Mouse (Mus musculus) heart, postnatal 25 days (tissue): ENCODE results near the gene Rad51b. TPM values are rescaled to one million over a fixed set of nuclear protein-coding genes. Genes with fewer than 3 reads are reported as not detected.

Experiments used
- DNase-seq: peaks from one replicate; pipeline ENCODE4 v3.0.0; 2022; ENCODE audit warnings: low spot score
- intact Hi-C: fragments of 180-260 bp; cut with DNase I; formaldehyde crosslinking; loops from one replicate; pipeline ENCODE4 v1.15.1; 2025
- total RNA-seq, 2 experiments: library from RNA; stranded (reverse); gene quantifications; 2 replicates each; pipeline ENCODE4 v1.2.3; 2021

Rad51b gene
- total RNA-seq, 2 experiments from 2014 or later: 0.68 to 0.84 TPM

DNA sequence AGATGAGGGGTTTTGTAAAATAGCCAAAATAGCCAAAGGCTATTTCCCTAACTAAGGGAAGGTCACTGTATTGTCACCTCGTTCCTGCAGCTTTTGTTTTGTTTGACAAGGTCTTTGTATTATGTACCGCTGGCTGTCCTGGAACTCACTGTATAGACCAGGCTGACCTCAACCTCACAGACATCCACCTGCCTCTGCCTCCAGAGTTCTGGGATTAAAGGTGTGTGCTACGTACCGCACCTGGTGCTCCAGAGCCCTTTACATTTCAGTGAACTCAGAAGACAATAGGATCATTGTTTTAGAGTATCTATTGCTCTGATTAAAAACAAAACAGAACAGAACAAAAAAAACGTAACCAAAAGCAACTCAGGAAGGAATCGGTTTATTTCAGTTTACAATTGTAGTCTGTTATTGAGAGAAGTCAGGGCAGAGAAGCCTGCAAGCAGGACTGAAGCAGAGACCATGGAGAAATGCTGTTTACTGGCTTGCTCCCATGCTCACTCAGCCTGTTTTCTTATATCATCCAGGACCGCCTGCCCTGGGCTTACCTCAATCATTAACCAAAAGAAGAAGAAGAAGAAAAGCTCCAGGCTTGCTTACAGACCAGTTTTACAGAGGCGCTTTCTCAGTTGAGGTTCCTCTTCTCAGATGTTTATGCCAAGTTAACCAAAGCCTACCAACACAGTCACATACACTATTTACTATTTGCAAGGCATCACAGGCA, 251.7 kb downstream of the Rad51b start:
- no peak for DNase-seq
- intact Hi-C loops: no loop called here

DNA sequence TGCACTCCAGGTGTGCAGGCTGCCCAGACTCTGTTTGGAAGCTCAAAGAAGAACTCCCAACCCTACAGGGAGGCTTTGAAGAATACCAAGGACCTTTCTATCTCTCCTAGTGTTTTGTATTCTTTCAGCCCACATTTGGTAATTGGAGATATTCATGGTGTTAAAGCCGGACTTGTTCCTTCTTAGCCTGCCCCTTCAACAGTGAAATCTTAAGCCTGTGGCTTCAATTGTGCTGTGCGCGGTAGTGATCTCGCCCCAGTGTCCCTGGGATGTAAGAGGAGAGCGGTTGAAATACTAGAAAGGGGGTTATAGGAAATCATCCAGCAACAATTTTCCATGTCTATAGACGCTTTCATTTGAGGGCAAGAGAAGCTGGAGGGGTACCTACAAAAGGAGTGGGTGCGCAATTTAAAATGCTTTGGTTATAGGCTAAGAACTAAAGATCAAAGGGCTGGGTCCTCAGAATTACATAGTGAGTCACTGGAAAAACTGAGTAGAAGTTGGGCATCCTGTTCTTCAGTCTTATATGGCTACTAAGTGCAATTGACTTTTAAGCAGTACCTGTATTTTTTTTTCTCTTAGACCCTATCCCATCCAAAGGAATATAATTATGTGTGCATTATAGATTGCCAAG, 253.1 kb downstream of the Rad51b start:
- intact Hi-C loops: no loop called here
- no peak for DNase-seq

DNA sequence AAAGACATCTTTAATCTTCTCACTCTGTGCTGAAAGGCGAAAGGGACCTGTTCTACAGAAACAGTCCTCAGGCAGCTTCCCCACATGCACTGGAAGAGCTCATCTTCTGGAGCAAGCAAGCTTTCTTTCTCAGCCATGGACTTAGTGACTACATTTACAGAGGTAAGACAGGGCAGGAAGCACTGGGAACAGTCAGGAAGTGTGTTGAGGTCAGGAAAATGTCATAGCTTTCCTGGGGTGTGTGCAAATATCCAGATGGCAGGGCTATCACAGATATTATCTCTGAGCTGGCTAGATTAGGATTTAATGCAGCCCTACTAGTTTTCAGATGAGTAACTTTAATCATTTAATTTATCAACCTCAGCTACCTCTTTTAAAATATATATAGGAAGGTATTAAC, 254.2 kb downstream of the Rad51b start:
- DNase-seq: no peak
- intact Hi-C loops: no loop called here

DNA sequence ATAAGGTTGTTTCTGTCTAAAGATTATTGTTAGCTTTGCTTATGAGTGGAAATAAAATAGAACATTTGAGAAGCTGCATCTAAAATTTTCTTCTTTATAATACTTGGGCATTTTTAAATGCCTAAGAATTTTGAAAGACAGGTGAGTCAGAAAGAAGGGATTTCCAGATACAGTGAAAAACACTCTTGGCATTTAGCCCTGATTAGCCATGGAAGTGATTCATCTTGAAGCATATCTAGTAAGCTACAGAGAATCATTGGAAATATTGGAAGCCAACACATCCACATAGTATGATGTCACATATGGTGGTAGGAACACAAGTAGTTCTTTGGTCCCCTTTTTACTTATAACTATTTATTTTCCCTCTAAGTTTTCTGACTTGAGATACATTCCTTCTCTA, 256.0 kb downstream of the Rad51b start:
- intact Hi-C loops: no loop called here
- DNase-seq: no peak

DNA sequence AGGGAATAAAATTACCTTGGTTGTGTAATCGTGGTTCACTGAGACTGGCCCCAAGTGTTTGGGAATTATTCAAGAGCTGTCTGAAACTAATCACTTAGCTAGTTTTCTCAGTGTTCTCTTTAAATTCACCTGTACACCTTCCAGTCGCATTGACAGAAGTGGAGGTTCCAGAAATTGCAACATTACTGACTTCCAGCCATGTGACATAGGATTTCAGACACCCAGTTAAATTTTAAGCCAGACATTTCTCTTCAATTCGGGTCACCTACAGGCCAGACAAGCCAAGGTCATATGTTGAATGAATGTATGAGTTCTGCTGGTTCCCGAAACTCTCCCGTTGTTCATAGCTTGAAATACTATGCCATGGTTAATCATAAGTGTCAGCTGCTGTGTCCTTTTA, 260.8 kb downstream of the Rad51b start:
- no peak for DNase-seq
- intact Hi-C loops: no loop called here

DNA sequence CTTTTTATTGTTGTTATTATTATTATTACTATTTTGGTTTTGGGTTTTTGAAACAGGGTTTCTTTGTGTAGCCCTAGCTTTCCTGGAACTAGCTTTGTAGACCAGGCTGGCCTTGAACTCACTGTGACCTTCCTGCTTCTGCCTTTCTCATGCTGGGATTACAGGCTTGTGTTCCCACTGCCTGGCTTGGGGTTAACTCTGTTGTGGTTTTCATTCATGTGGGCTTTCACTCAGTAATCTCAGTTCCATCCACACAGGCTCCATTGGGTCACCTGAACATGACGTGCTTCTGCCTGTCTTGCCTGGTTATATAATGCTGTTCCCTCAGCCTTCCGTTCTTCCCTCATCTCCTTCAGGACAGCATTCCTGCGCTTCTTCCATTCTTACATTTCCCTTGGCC, 261.6 kb downstream of the Rad51b start:
- intact Hi-C loops: no loop called here
- DNase-seq: no peak

DNA sequence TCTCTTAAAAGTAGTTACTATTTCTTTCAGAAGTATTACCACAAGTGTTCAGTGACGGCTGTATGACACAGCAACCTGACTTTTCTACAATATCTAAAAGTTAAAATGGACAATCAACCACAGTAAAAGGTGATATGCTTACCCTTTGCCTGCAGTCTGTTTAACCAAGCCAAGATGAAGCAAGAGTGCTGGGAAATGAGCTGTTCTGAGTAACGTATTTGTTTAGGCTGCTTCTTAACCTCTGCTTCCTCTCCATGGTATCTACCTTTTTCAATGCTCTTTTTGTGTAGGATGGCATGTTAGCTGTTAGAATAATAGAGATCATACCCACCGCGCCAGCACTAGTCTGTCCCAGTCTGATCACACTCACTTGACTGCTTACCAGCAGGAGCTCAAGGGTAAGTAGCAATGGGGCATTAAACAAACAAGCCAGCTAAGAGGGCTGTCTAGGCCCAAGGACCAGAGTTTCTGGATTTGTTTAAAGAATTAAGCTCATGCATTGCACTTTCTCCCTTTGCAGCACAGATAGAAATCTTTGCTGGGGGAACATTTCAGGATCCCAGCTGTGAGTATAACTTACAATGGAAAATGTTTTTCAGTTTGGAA, 262.4 kb downstream of the Rad51b start:
- intact Hi-C loops: no loop called here
- no peak for DNase-seq

DNA sequence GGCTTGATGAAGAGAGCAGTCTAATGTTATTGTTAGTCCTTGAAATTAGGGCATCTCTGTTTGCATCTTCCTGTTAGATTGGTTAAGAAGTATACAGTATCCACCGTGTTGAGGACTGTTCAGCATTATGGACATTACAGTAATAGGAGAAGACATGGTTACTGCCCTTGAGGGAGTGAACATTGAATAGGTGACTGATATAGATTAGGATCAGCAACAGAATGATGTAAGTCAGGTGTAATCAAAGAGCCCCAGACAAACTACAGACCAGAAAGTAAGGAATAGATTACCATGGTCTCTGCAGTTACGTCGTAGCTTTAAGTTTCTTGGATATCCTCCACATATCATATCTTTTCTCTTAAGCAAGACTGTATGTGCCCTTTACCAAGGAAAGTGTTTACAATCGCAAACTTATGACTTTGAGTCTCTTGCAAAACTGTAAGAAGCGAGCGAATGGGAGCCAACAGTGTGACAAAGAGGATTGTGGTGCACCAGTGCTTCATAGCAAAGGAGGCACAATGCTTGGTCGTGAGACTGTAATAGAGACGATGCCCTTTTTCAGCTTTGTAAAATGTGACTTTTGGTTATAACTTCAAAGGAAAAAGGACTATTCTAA, 263.1 kb downstream of the Rad51b start:
- intact Hi-C loops: no loop called here
- DNase-seq: no peak

DNA sequence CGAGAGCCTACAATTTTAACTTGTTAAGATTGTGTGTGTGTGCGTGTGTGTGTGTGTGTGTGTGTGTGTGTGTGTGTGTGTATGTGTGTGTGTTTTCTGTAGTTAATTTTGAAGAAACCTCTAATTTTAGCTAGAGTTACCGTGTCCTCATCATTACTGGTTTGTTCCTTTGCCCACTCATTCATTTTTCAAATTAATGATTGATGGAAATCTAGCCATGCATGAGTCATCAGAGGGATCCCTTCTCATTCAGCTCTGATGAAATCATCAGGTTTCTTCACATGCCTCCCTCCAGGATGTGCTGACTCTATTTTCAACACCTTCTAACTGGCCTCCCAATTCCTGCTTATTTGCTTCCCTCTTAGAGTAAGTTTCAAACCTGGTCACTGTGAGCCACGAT, 263.8 kb downstream of the Rad51b start:
- DNase-seq: no peak
- intact Hi-C loops: no loop called here

DNA sequence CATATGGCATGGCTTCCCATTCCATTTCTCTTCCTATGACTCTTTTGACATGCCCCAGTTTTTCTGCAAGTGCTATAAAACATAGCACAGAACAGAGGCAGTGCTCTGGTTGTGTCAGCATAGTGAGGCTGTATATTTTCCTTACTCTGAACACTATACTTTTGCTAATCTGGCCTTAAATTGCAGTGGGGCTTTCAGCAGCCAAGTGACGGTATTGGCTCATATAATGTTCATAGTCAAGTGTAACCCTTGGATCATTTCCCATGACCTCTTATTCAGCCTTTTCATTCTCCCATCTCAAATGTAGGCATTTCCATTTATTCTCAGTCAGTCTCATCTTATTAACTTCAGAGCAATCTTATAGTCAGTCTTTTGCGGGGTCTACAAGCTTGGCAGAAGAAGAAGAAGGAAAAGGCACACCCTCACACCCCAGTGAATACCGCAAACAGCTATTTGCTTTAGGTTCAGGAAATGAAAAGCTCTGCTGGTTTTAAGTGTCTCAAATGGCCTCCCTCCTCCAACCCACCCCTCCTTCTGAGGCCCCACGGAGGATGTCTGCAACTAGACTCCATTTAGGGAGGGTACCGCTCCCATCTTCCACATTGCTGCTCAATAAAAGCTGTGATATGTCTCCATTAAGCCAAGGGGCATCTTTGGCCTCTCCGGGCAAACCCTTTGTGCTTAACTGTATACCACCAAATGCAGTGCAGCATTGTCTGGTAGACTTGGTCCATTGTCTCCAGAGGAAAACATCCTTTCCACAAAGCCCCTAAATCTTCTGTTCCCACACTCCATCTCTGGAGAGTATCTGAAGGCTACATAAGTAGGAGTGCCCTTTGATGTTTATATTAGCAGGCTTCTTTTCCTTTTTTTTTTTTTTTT, 277.3 kb downstream of the Rad51b start:
- no peak for DNase-seq
- intact Hi-C loops: no loop called here

DNA sequence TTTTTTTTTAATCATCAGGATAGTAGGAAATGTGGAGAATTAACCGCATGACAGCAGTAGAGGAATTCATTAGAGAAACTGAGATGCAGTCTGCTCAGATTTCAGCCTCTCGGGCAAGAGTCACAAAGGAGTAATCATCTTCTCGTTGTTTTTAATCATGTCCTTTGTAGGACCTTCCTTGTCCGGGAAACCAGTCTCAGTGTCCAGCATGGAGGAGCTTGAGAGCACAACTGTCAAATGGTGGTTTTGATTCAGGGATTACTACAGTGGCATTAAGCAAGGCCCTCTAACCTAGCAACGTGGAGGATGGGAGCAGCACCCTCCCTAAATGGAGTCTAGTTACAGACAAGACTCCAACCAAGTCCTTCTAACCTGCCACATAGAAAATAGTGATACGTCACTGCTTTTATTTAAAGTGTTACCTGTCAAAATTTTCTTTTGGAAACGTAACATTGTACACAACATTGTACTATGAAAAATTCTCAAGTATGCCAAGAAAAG, 278.0 kb downstream of the Rad51b start:
- no peak for DNase-seq
- intact Hi-C loops: no loop called here

DNA sequence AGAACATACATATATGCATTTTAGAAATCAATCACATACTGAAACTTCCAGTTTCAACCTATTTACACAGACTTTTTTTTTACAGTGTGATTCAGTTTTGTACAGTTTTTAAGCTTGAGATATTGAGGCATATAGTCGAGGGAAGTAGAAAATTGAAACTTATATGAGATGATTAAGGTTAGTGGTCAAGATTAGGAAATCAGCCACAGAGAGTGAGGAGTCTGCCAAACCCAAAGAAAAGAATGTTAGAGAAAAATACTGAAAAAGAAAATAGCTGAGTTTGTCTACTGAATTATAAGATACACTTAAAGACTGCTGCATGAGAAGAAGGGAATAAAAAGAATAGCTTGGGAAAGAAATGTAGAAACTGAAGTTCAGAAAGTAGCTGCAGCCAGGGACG, 280.4 kb downstream of the Rad51b start:
- intact Hi-C loops: no loop called here

DNA sequence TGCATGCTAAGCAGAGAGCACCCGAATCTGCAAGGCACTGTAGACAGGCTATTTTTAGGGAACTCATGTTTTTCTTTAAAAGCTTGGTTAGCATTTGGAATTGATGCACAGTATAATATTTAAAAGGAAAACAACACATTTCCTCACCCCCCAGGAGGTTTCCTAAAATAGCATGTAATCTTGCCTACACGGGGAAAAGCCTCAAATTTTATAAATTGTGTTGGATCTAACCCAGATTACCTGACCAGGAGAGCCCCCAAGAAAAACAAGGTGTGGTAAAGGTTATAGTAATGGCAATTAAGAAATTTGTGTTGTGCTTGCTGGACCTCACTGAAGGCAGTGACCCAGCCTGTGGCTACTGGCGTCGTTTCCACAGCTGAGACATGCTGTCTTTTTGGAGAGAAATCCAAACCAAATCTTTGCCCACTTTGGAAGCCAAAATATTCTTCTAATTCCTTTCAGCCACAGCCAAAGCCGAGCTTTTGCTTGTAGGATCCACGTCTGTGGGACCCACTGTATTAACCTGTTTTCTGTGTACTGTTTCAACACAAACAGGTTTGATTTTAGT, 282.0 kb downstream of the Rad51b start:
- DNase-seq: no peak
- intact Hi-C loops: no loop called here

More for the DNA sequence above, 280.4 kb downstream of the Rad51b start:
- DNase-seq: no peak

DNA sequence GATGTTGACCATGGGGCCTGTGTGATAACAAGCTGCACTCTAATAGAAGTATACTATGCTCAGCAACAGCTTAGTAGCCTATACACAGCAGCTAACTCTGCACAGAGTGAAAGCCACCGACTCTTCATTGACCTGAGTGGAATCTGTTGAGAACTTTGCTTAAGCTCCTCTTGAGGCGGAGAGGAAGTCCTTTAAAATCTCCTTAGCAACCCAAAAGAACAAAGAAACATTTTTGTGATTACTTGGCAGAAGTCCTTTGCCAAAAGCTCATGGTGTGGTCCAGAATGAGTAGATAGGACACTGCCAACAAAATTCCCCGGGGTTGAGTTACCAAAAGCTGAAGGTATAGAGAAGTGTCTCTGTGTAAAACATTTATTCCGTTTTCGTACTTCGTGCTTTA, 282.8 kb downstream of the Rad51b start:
- intact Hi-C loops: no loop called here
- DNase-seq: no peak

DNA sequence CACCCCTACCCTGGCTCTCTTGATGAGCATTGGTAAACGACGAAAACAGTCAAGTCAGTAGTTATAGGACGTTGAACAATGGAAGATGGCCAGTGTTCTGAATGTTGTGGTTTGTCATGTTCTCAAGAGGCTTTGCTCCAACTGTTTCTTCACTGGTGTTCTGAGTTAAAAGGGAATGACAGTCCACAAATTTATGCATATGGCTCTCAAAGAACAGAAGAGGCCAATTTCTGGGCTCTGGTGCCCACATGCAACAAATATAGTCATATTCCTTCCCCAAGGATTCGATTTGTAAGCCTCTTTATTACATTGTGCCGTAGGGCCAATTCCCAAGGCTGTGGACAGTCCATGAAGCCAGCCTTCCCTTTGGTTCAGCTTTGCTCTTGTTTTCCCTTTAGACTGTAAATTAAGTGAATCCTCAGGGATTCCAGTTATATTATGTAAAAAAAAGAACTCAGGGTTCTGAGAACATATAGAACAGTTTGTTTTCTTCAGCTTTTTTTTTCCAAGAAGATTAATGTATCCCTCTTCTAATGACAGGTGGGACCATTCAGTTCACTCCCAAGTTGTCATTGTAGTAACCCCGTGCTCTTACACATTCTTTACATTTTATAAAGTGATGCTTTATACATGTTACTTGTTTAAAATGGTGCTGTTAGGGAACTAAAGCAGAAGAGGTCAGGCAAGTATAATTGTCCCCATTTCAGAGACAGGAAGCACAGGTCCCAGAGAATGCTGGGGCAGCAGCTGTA, 287.6 kb downstream of the Rad51b start:
- no peak for DNase-seq
- intact Hi-C loops: no loop called here

DNA sequence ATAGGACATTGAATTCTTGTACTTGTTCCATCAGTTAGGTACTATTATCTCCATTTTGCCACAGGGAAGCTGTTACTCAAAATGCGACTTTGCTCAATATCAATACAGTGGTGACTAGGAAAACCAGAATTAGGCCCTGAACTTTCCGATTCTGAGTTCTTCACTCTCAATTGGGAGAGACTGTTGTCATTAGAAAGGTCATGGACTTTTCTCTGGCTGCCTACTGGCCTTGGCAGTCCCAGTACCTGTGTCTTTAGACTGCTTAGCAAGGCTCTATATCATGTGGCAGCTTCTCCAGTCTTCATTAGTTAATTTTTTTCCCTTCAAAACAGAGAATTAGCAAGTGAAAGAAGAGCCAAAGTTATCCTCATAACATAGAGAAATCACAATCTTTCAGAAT, 288.3 kb downstream of the Rad51b start:
- DNase-seq: no peak
- intact Hi-C loops: no loop called here

DNA sequence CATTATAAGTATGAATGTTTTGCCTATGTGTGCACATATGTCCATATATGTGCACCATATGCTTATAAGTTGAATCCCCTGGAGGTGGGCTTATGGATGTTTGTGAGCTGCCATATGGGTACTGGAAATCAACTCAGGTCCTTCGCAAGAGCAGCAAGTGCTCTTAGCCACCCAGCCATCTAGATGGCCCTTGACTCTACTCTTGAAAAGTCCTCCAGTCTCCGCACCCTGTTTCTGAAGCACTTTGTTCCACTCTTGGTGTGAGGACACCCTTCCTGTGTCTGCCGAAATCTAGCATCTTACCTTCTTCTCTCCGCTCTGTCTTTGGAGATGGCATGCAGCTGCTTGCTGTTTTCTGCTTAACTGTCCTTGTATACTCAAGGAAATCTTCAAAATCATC, 291.7 kb downstream of the Rad51b start:
- intact Hi-C loops: no loop called here
- no peak for DNase-seq

DNA sequence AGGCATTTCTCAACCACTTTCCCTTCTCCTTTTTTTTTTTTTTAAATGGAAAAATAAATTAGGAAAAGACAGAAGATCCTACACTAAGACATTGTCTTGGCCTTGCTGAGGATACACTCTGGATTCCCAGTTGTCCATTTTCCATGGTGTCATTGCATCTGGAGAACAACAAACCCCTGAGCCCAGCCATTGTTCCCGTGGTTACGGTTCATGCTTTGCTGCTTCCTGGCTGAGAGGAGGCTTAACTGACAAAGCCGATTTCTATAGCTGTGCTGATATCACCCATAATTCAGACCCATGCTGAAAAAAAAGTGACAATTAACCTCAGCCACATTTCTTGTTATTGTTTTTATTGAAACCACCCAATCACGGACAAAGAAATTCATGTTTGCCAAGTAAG, 295.1 kb downstream of the Rad51b start:
- no peak for DNase-seq
- intact Hi-C loops: no loop called here

DNA sequence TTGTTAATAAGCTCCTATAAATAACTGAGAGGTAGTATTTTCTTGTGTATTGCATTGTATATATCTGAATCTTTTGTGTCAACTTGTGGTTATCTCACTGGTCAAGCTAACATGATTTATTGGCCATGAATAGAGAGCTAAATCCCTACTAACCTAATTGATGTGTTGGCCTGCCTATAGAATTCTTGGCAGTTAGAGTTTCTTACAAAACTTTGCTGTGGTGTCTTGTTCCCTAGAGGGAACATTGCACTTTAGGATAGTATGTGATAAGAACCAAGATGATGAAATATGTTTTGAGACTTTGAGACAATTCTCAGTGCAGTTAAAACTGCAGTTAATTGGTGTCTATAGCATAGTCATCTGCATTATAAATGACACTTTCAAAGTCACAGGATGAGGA, 299.8 kb downstream of the Rad51b start:
- DNase-seq: no peak
- intact Hi-C loops: loop anchor here (5.0 kb wide), 1 partner anchor 65 kb away; no protein-coding TSS in a partner anchor
